Mouse (Mus musculus) subcutaneous adipose tissue, adult 2 months (tissue): Measurements from ENCODE around the gene Serinc2. TPM values are rescaled to one million over a fixed set of nuclear protein-coding genes. Genes with fewer than 3 reads are reported as not detected.

ENCODE experiments used
- polyA plus RNA-seq: library from polyadenylated mRNA; depleted of rRNA; stranded (reverse); fragments of >200 nt; gene quantifications from 2 replicates; pipeline ENCODE4 v1.2.3, GENCODE M21; 2012; ENCODE audit warnings: low replicate concordance; rRNA removed

The Serinc2 gene
- polyA plus RNA-seq = 0.56 and 50.5 TPM in 2 replicates

GRCm38 (mm10) chr4:130279105-130279504, at the start of gene Serinc2:
TSS of gene Serinc2 (minus strand) at chr4:130279205.

GRCm38 (mm10) chr4:130308231-130309081, 29.5 kb upstream of the Serinc2 start, which contains the start of the genes Fabp3 and Gm10570:
TSS of gene Fabp3 (plus strand) at chr4:130308595.
TSS of gene Gm10570 (minus strand) at chr4:130308674.

GRCm38 (mm10) chr4:130222179-130222578, 56.8 kb downstream of the Serinc2 start, which contains the start of gene Gm853:
TSS of gene Gm853 (minus strand) at chr4:130222401.

Other genes starting within 250 kb of the Serinc2 start
- 14.5 and 152 TPM in 2 replicates for gene Col16a1, start 231.4 kb downstream of the Serinc2 start, polyA plus RNA-seq
- gene Pef1, start 176.6 kb downstream of the Serinc2 start, polyA plus RNA-seq = 140 and 212 TPM in 2 replicates
- 0.54 and 1.0 TPM in 2 replicates for gene Hcrtr1, start 139.8 kb downstream of the Serinc2 start, polyA plus RNA-seq
- 126 and 246 TPM in 2 replicates for gene Tinagl1, start 104.1 kb downstream of the Serinc2 start, polyA plus RNA-seq
- not detected in 2 replicates for gene Gm853, start 56.8 kb downstream of the Serinc2 start, polyA plus RNA-seq
- gene Fabp3, start 29.4 kb upstream of the Serinc2 start, polyA plus RNA-seq = 12.3 and 73.1 TPM in 2 replicates
- gene Gm10570, start 29.5 kb upstream of the Serinc2 start, polyA plus RNA-seq = 0.32 TPM in 1 of 2 replicates, not detected in the other
- gene Zcchc17, start 80.7 kb upstream of the Serinc2 start, polyA plus RNA-seq = 29.3 and 34.8 TPM in 2 replicates
- gene Snrnp40, start 80.9 kb upstream of the Serinc2 start, polyA plus RNA-seq = 23.3 and 48.8 TPM in 2 replicates